Mouse (Mus musculus): ENCODE data around the gene Ticrr. TPM values are rescaled to one million over a fixed set of nuclear protein-coding genes. Genes with fewer than 3 reads are reported as not detected.

The Ticrr gene
- polyA plus RNA-seq, 1 experiment: 1.9 TPM

DNA sequence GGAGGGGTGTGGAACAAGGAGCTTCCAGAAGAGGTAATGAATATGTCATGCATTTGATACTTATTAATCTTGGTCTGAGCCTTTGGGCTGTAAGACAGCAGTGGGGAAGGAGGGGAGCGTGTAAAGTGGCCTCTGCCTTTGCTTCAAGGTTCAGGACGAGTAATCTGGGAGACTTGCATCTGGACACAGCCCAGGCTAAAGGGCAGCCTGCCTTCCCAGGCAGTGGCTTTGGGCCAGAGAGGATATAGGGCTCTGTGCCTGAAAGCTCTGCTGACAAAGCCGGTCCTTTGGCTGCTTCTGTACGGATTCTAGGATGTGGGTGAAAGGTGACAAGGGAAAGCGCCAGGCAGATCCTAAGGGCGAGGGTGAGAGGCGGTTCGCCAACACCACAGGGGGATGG is 74.6 kb downstream of the Ticrr start:
- H3K27ac ChIP-seq (ENCODE audit: control insufficient read depth, insufficient read depth, low read depth, low read length): no peak overlapping the region
- peaks cover 8% of the 10 kb centered on the region for H3K36me3 ChIP-seq (ENCODE audit: control insufficient read depth, insufficient read depth, low read length)
- TF ChIP-seq CTCF (IDR thresholded peaks at IDR 0.05; ENCODE audit: control insufficient read depth, insufficient read depth, insufficient replicate concordance, low read depth, low read length): no peak
- no peak for TF ChIP-seq POLR2A (IDR thresholded peaks at IDR 0.05; ENCODE audit: control insufficient read depth, low read depth, low read length)
- H3K4me1 ChIP-seq (ENCODE audit: control insufficient read depth, insufficient read depth, low read length): no peaks in the 10 kb centered on the region; the same call in none of the 2 replicates
- no peaks in the 10 kb centered on the region for H3K27me3 ChIP-seq (ENCODE audit: control insufficient read depth, insufficient read depth, low read length)
- no peak overlapping the region for H3K4me3 ChIP-seq (ENCODE audit: control insufficient read depth, low read depth, low read length)

DNA sequence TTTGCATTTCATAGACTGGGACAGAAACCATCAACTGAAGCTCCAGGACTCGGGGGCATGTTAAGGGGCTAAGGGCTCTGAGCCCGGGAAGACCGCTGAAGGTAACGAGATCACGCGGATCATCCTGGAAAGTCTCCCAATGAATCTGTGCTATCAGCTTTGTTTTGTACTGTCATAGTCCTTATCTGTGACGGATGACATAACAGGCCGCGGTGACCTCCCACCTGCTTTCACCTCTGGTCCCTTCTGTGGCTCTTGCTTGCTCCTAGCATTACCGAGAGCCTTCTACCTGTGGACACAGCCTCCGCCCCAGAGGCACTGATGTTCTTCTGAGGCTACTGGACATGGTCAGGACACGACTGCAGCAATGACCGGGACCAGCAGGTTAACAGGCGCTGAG is 76.5 kb downstream of the Ticrr start:
- H3K27me3 ChIP-seq (ENCODE audit: control insufficient read depth, insufficient read depth, low read length): no peaks in the 10 kb centered on the region
- no peaks in the 10 kb centered on the region; the same call in none of the 2 replicates for H3K4me1 ChIP-seq (ENCODE audit: control insufficient read depth, insufficient read depth, low read length)
- peak overlapping the region; percentile 73 for H3K4me3 ChIP-seq (ENCODE audit: control insufficient read depth, low read depth, low read length)
- peaks cover 8% of the 10 kb centered on the region for H3K36me3 ChIP-seq (ENCODE audit: control insufficient read depth, insufficient read depth, low read length)
- H3K27ac ChIP-seq (ENCODE audit: control insufficient read depth, insufficient read depth, low read depth, low read length): no peak overlapping the region
- TF ChIP-seq POLR2A (IDR thresholded peaks at IDR 0.05; ENCODE audit: control insufficient read depth, low read depth, low read length) (no peak), CTCF (IDR thresholded peaks at IDR 0.05; ENCODE audit: control insufficient read depth, insufficient read depth, insufficient replicate concordance, low read depth, low read length) (no peak)

DNA sequence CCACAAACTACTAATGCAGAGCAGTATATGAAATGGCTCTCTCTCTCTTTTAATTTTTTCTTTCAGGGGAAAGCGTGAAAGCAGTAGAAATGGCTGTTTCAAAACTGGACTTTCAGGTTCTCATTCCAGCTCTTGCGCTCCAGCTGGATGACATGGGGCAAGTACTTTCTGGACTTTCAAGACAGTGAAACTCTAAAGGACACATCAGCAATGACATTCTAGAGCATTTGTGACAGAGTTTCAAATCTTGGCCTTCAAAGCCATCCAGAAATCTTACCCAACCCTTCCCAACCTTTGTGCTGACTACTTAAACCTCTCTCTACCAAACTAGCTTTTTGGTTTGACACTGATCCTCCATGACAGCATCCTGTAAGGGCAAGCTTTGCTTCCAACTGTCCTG is 78.9 kb downstream of the Ticrr start:
- Histone ChIP-seq H3K4me3 (ENCODE audit: control insufficient read depth, low read depth, low read length) (no peak overlapping the region), H3K36me3 (ENCODE audit: control insufficient read depth, insufficient read depth, low read length) (peaks cover 8% of the 10 kb centered on the region), H3K27ac (ENCODE audit: control insufficient read depth, insufficient read depth, low read depth, low read length) (no peak overlapping the region), H3K4me1 (ENCODE audit: control insufficient read depth, insufficient read depth, low read length) (peaks cover 2% of the 10 kb centered on the region), H3K27me3 (ENCODE audit: control insufficient read depth, insufficient read depth, low read length) (no peaks in the 10 kb centered on the region)
- TF ChIP-seq CTCF (IDR thresholded peaks at IDR 0.05; ENCODE audit: control insufficient read depth, insufficient read depth, insufficient replicate concordance, low read depth, low read length) (no peak), POLR2A (IDR thresholded peaks at IDR 0.05; ENCODE audit: control insufficient read depth, low read depth, low read length) (no peak)

DNA sequence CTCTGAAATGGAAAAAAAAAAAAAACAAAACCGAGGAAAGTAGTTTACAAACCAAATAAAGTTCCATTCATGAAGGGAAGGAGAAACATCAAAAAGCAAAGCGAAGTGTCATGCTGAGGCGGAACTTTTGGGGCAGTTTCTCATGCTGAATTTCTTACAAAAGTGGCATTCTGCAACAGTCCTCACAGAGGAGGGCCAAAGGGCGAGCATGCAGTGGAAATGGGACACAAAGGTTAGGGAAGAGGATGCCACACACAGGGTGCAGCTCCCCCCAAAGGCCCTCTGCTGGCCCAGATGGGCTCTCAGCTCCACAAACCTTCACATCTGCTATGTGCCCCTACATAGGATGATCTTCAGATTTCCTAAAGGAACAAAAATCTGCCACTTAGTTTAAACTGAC is 80.3 kb downstream of the Ticrr start:
- H3K36me3 ChIP-seq (ENCODE audit: control insufficient read depth, insufficient read depth, low read length): peaks cover 8% of the 10 kb centered on the region
- no peak for TF ChIP-seq CTCF (IDR thresholded peaks at IDR 0.05; ENCODE audit: control insufficient read depth, insufficient read depth, insufficient replicate concordance, low read depth, low read length)
- no peak for TF ChIP-seq POLR2A (IDR thresholded peaks at IDR 0.05; ENCODE audit: control insufficient read depth, low read depth, low read length)
- H3K27me3 ChIP-seq (ENCODE audit: control insufficient read depth, insufficient read depth, low read length): no peaks in the 10 kb centered on the region
- H3K27ac ChIP-seq (ENCODE audit: control insufficient read depth, insufficient read depth, low read depth, low read length): no peak overlapping the region
- H3K4me1 ChIP-seq (ENCODE audit: control insufficient read depth, insufficient read depth, low read length): peaks cover 2% of the 10 kb centered on the region
- no peak overlapping the region for H3K4me3 ChIP-seq (ENCODE audit: control insufficient read depth, low read depth, low read length)

DNA sequence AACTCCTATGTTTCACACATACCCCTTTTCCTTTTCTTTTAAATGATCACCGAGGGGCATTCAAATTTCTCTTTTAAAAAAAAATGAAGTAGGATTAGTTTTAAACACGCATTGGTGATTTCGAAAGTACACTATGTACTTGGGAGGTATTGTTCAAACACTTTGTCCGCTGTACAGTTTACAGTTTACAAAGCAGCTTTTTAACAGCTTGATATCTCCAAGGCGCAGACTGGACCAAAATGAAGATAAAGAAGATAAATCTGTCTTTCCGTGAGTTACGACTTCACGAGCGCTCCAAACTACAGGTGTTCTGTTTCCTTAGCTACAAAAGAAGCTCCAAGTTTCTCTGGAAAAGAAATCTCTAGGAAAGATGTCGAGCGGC is 82.3 kb downstream of the Ticrr start:
- Histone ChIP-seq H3K4me3 (ENCODE audit: control insufficient read depth, low read depth, low read length) (peak overlapping the region; percentile 93), H3K27me3 (ENCODE audit: control insufficient read depth, insufficient read depth, low read length) (no peaks in the 10 kb centered on the region), H3K27ac (ENCODE audit: control insufficient read depth, insufficient read depth, low read depth, low read length) (peak overlapping the region; percentile 76), H3K4me1 (ENCODE audit: control insufficient read depth, insufficient read depth, low read length) (peaks cover 2% of the 10 kb centered on the region), H3K36me3 (ENCODE audit: control insufficient read depth, insufficient read depth, low read length) (peaks cover 3% of the 10 kb centered on the region)
- TF ChIP-seq CTCF (IDR thresholded peaks at IDR 0.05; ENCODE audit: control insufficient read depth, insufficient read depth, insufficient replicate concordance, low read depth, low read length): no peak

DNA sequence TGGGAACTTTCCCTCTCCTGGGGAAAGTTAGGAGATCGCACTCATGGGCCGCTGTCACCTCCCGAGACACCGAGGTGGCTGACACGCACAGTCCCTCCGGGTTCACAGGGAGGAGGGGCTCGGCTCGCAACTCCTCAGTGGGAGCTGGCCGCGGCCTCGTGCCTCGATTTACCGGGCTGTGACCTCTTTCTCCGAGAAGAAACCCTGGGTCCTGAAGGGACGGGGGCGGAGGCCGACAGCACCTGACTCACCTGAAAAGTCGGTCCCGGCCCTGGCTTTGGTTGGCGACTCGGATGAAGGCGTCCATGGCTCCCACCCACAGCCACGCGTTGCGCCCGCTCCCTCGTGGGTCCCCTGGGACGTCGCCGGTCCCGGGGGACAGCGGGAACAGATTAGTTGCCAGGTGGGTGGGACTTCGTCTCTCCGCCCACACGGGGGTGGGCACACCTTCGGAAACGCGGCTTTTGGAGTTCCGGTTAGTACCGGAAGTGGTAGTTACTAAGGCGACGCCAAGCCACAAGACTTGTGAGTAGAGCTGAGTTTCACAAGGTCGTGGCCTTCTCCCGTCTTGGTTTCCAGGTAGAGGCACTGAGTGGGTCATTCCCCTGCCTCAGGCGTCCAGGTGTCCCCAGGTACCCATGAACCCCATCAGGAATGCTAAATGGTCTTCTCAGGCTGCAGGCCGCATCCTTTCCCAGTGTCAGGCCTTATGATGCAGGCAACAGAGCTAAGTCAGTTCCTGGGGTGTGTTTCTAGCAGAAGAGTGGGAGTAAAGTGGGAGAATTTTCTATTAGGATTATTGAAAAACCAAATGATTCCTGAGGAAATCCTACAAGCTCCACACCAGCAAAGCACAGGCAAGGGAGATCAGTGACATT is 82.9 kb downstream of the Ticrr start, which contains the start of the genes Pex11a and Wdr93:
Pex11a (minus strand) TSS at position 473 of the 878 bp plus-strand sequence.
Wdr93 (plus strand) TSS at position 505 of the 878 bp plus-strand sequence.
- Histone ChIP-seq H3K27ac (ENCODE audit: control insufficient read depth, insufficient read depth, low read depth, low read length) (peak within 1 kb of the TSS; percentile 76), H3K4me1 (ENCODE audit: control insufficient read depth, insufficient read depth, low read length) (peaks cover 2% of the 10 kb centered on the region), H3K27me3 (ENCODE audit: control insufficient read depth, insufficient read depth, low read length) (no peaks in the 10 kb centered on the region), H3K36me3 (ENCODE audit: control insufficient read depth, insufficient read depth, low read length) (no peaks in the 10 kb centered on the region; the same call in 1 of the 2 replicates), H3K4me3 (ENCODE audit: control insufficient read depth, low read depth, low read length) (peak within 1 kb of the TSS; percentile 93)
- TF ChIP-seq CTCF (IDR thresholded peaks at IDR 0.05; ENCODE audit: control insufficient read depth, insufficient read depth, insufficient replicate concordance, low read depth, low read length) (no peak), POLR2A (IDR thresholded peaks at IDR 0.05; ENCODE audit: control insufficient read depth, low read depth, low read length) (peak; percentile 85)

DNA sequence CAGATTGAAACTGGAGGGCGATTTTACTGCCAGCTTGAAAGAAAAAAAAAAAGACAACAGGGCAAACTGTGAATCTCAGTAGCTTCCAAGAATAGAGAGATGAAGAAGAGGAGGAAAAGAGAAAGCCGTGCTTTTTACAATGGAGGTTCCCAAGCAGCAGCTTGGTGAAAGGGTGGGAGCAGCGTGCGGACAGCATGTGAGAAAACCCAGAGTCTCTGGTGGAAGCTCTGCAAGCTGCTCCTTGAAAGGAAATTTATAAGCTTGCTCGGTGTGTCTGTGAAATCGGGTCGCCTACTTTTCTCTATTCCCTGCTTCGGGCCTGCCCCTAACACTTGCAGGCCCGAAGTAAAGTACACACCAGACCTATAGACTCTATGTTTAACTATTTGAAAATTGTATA is 84.1 kb downstream of the Ticrr start:
- Histone ChIP-seq H3K4me1 (ENCODE audit: control insufficient read depth, insufficient read depth, low read length) (peaks cover 2% of the 10 kb centered on the region), H3K27me3 (ENCODE audit: control insufficient read depth, insufficient read depth, low read length) (no peaks in the 10 kb centered on the region), H3K27ac (ENCODE audit: control insufficient read depth, insufficient read depth, low read depth, low read length) (no peak overlapping the region), H3K36me3 (ENCODE audit: control insufficient read depth, insufficient read depth, low read length) (no peaks in the 10 kb centered on the region; the same call in 1 of the 2 replicates), H3K4me3 (ENCODE audit: control insufficient read depth, low read depth, low read length) (peak overlapping the region; percentile 43)
- TF ChIP-seq CTCF (IDR thresholded peaks at IDR 0.05; ENCODE audit: control insufficient read depth, insufficient read depth, insufficient replicate concordance, low read depth, low read length) (no peak), POLR2A (IDR thresholded peaks at IDR 0.05; ENCODE audit: control insufficient read depth, low read depth, low read length) (no peak)
